Mouse (Mus musculus): Measurements from ENCODE around the gene Epha1. TPM values are rescaled to one million over a fixed set of nuclear protein-coding genes. Genes with fewer than 3 reads are reported as not detected.

Epha1 gene
- polyA plus RNA-seq, 1 experiment from 2014 or later, result 16.3 TPM

Other genes with a start within 250 kb of the Epha1 start
- gene Tas2r139, start 232.3 kb downstream of the Epha1 start, polyA plus RNA-seq (2015; fragmentation: Nextera tagmentation; extraction: Ambion mirVana), result not detected in 2 replicates
- not detected in 2 replicates for gene Tas2r144, start 157.9 kb downstream of the Epha1 start, polyA plus RNA-seq (2015; fragmentation: Nextera tagmentation; extraction: Ambion mirVana)
- 19.1 and 23.0 TPM in 2 replicates for gene Gstk1, start 127.3 kb downstream of the Epha1 start, polyA plus RNA-seq (2015; fragmentation: Nextera tagmentation; extraction: Ambion mirVana)
- 4.8 and 4.9 TPM in 2 replicates for gene Tmem139, start 111.3 kb downstream of the Epha1 start, polyA plus RNA-seq (2015; fragmentation: Nextera tagmentation; extraction: Ambion mirVana)
- gene Casp2, start 108.3 kb downstream of the Epha1 start, polyA plus RNA-seq (2015; fragmentation: Nextera tagmentation; extraction: Ambion mirVana), result 48.4 and 49.8 TPM in 2 replicates
- 0.08 and 0.12 TPM in 2 replicates for gene Clcn1, start 86.6 kb downstream of the Epha1 start, polyA plus RNA-seq (2015; fragmentation: Nextera tagmentation; extraction: Ambion mirVana)
- 0.22 and 0.23 TPM in 2 replicates for gene Fam131b, start 48.6 kb downstream of the Epha1 start, polyA plus RNA-seq (2015; fragmentation: Nextera tagmentation; extraction: Ambion mirVana)
- 96.9 and 105 TPM in 2 replicates for gene Zyx, start 23.6 kb downstream of the Epha1 start, polyA plus RNA-seq (2015; fragmentation: Nextera tagmentation; extraction: Ambion mirVana)
- not detected in 2 replicates for gene Tas2r143, start 27.0 kb upstream of the Epha1 start, polyA plus RNA-seq (2015; fragmentation: Nextera tagmentation; extraction: Ambion mirVana)
- gene Tas2r135, start 32.2 kb upstream of the Epha1 start, polyA plus RNA-seq (2015; fragmentation: Nextera tagmentation; extraction: Ambion mirVana), result not detected in 2 replicates
- not detected in 2 replicates for gene Tas2r126, start 61.3 kb upstream of the Epha1 start, polyA plus RNA-seq (2015; fragmentation: Nextera tagmentation; extraction: Ambion mirVana)
- gene Olfr458, start 91.9 kb upstream of the Epha1 start, polyA plus RNA-seq (2015; fragmentation: Nextera tagmentation; extraction: Ambion mirVana), result not detected in 2 replicates
- not detected in 2 replicates for gene Olfr457, start 103.1 kb upstream of the Epha1 start, polyA plus RNA-seq (2015; fragmentation: Nextera tagmentation; extraction: Ambion mirVana)
- gene Olfr456, start 113.9 kb upstream of the Epha1 start, polyA plus RNA-seq (2015; fragmentation: Nextera tagmentation; extraction: Ambion mirVana), result not detected in 2 replicates
- gene Olfr455, start 174.3 kb upstream of the Epha1 start, polyA plus RNA-seq (2015; fragmentation: Nextera tagmentation; extraction: Ambion mirVana), result 0.09 TPM in 1 of 2 replicates, not detected in the other
- gene Tcaf3, start 224.4 kb upstream of the Epha1 start, polyA plus RNA-seq (2015; fragmentation: Nextera tagmentation; extraction: Ambion mirVana), result not detected in 2 replicates

Data from stomach, embryonic 15.5 days (tissue).